Mouse (Mus musculus) retina, embryonic 14.5 days (tissue): ENCODE measurements around the gene Nrf1.
A peak's percentile ranks its signal among the peaks of the same experiment; 100 is the strongest.

Experiments used
- DNase-seq: peaks from one replicate; pipeline ENCODE4 v3.0.0-alpha.2; 2015; ENCODE audit warnings: low spot score

The Nrf1 gene

DNA sequence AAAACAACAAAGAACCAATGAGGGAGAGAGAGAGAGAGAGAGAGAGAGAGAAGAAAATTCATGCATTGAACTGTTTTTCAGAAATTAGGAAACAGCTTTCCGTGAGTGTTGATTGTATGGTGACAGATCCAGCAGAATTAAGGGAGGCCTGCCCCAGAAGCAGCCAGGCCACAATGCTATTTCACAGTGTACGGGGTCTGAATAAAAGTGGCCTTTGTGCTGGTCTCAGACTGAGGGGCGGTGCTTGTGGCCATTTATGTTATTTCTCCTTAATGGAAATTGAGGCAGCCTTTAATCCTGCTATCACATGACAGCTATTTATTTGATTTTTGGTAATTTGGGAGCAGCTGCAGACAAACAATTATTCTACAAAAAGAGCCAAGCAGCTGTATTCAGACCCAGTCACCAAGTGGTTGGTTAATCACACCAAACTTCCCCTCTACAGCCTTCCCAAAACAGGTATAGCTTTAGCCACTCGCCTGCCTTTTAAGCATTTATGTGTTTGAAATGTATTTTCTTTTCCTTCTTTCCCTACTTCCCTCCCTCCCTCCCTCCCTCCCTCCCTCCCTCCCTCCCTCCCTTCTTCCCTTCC is 31.2 kb downstream of the Nrf1 start:
- DNase-seq = no peak

DNA sequence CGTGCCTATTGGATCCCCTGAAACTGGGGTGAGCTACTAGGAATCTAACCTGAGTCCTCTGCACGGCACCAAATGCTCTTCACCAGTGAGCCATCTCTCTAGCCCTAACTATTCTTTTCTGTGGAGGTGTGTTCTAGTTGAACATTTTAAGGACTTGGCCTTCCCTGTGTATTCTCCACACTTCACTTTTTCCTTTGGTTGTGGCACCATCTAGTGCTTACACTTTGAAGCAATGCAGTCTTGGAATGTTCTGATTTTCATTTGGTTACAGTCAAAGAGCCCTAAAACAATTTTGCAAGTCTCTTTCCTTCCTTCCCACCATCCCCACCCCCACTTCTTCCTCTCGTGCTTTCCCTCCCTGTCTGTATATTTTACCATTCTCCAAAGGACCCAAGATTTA is 33.6 kb downstream of the Nrf1 start:
- peak; percentile 30 for DNase-seq

DNA sequence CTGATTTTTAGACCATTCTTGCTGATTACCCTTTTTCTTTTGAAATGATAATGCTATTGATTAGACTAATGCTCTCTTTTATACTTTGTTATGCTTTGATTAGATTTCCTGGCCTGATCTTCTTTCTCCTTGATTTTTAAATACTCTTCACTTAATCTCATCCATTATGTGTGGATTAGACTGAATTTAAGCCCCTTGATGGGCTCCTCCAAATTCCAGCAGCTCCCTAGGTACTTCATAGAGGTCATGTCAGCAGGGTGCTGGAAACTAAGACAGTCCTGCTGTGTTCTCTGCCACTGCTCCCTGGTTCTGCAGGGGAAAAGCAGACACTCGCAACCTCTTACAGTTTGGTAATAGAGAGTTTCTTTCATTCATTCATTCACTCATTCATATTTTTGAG is 35.5 kb downstream of the Nrf1 start:
- DNase-seq = no peak

DNA sequence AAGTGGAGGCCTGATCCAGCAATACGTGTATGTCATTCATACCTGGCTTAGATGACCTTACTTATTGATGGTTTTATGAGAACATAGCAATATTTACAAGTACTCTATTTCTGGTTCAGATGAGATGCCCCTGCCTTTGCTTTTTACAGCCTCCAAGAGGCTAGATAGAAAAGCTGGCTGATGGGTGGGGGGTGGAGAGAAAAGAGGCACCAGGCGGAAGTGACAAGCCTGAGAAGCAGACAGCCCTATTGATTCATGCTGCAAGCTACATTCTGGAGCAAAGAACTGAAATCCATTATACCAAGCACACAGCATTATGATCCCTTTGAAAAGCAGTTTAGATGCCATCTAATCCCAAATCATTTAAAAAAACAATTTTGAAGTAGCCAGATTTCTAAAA is 37.6 kb downstream of the Nrf1 start:
- DNase-seq = peak; percentile 50

DNA sequence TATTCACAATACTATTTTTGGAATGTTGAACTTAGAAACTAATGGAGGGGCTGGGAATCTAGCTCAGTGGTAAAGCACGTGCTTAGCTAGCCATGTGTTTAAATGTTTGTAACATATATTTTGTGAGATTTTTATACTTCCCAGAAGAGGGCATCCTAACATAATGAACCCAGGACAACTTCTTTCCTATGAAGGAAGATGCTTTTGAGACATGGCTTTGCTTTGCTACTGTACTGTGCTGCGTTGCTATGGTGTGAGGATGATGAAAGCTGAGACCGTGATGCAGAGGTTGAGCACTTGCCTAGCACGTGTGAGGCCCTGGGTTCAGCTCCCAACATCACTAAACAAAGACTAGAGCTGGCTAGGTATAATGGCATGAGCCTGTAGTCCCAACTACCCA is 43.4 kb downstream of the Nrf1 start:
- DNase-seq = no peak

DNA sequence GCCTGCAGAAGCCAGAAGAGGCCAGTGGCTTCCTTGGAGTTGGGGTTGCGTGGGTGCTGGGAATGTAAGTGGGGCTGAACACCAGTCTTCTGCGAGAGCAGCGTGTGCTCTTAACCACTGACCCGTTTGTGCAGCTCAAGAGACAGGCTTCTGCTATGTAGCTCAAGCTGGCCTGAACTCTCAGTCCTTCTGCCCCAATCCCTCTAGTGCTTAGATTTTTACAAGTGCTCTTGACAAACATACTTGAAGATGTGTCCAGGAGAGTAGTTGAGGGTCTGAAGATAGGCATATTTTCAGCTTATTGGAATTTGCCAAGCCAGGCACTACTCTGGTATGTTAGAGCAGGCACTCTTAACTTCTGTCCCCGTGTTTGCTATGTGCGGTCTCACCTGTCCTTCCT is 45.0 kb downstream of the Nrf1 start:
- DNase-seq = no peak

DNA sequence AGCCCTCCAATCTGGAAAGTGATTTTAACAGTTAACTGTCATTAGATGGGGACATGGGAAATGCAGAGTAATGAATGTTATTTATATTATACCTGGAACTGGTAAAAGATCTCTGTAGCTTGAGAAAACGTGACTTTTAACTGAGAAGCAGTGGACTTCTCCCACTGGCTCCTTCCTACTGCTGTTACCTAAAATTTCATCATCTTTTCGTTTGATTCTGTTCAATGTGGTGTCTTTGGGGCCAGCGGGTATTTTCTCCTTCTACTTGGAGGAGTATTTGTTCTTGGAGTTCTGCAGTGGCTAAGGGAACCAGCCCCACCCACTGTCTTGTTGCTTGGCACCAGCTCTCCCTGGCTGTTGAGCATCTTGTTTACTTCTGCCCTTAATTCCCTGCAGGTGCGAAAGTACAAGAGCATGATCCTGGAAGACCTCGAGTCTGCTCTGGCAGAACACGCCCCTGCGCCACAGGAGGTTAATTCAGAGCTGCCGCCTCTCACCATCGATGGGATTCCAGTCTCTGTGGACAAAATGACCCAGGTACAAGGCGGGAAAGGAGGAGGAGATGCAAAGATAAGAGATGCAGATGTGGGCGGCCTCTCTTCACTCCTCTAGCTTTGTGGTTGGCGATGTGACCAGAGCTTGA is 54.1 kb downstream of the Nrf1 start:
- no peak for DNase-seq

DNA sequence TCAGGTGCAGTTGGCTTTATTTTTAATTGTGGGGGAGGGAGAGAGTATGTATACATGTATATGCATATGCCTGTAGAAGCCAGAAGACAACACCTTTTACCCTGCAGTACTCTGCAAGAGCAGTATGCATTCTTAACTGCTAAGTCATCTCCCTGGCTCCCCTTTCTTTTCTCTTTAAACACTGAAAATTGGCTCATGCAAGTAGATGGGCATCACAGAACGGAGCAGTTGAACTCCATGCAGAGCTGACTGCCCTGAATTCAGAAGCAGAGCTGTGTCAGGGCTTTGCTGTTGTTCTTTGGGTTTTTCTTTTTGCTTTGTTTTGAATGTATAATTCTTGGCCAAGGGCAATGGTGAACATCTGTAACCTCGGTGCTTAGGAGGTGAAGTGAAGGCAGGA is 58.3 kb downstream of the Nrf1 start:
- DNase-seq = no peak

DNA sequence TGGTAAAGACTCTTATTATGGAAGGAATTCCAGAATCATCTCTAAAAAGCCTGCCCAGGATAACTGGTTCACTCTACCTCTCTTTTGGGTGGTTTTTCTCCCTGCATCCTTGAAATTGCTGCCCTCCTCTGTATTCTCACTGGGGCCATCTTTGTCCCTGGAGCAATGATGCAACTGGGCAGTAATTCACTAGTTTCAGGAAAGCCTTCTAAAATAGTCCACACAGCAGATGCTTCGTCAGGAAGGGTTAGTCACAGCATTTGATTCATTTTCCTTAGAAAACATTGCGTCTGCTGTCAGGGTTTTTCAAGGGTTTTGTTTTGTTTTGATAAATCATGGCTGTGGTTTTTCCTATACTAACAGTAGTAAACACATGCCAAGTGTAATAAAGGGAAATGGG is 59.7 kb downstream of the Nrf1 start:
- no peak for DNase-seq

DNA sequence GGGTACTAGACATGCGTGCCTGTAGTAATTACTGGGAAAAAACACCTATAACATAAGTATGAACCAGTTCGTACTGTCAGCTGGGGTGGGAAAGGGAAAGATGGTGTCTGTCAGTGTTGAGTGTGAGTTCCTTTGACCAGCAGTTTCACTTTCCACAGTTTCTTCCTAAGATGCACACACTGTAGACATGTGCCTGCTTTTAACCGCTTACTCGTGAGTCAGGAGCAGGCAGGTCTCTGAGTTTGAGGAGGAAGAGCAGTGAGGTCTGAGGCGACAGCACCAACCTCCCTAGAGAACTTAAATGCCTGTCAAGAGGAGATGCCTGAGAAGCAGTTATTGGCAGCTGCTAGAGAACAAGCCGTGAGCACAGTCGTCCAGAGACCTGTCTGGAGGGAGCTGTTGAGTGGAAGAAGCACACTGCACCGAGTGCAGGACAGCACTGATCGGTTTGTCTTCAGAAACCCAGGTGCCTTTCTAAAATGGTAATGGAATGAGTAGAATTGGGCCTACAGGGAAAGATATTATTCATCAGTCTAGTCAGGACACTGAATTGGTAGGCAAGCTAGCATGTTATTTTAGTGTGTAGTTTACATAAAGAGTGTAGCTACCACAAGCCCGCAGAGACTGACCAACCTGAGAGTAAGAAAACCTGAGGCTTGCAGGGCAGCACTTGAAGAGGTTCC is 62.2 kb downstream of the Nrf1 start:
- no peak for DNase-seq

DNA sequence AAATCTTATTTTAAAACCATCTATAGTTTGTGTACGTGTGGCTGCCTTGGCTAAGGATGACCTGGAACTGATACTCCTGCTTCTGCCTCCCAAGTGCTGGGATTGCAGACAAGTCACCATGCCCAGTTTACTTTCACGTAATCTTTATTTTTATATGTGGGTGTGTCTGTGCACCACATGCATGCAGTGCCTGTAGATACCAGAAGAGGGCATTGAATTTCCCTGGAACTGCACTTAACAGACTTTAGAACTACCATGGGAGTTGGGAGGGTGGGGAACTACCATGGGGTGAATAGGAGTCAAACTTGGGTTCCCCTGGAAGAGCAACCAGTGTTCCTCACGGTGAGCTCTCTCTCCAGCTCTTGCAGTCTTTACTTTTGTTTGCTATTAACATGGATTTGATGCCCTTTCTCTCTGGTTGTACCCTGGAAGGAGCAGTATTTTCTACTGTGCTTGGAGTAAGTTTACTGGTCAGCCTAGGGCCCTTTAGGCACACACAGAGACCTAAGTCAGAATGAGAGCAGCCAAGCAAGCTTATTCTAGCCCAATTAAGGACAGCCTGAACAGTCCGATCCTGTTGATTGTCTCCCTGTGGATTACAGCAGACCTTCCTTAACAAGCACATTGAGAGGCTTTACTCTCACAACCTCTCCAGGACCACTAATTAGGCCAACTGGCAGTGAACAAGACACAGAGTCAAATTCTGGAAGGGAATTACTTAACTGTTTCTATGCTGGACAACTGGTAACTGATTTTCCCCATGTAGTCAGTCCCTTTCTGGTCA is 64.8 kb downstream of the Nrf1 start:
- DNase-seq = peak; percentile 76

DNA sequence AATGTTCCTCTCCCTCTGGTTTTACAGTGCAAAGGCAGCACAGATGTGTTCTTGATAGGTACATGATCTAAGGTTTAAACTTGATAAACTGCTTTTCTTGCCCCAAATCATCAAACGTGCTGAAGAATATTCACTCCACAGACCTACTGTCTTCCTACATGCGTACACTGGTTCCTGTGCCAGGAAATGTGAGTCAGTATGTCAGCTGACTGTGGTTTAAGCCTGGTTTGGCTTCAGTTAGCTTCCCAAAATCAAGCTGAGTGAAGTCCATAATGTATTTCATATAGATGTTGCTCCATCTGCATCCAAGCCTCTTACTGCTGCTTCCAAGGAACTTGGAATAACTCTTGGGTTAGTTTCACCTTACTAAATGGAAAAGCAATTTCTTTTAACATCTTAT is 66.3 kb downstream of the Nrf1 start:
- DNase-seq = no peak

DNA sequence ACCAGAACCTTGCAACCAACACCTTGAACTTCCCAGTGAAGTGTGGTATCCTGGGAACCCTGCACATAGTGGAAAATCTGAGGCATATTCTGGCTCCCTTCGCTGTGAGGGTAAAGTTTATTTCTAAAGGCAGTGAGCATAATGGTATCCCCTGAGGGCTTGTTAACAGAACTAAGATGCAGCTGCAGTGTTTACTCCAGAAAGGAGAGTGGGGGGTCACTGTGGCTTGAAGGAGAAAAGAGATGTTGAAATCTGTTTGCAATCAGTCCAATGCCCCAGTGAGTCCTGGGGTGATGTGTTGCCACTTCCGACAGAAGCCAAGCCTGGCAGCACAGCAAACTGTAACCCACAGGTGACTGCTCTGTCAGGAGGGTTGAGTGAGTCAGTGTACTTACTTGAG is 73.4 kb downstream of the Nrf1 start:
- DNase-seq = no peak

DNA sequence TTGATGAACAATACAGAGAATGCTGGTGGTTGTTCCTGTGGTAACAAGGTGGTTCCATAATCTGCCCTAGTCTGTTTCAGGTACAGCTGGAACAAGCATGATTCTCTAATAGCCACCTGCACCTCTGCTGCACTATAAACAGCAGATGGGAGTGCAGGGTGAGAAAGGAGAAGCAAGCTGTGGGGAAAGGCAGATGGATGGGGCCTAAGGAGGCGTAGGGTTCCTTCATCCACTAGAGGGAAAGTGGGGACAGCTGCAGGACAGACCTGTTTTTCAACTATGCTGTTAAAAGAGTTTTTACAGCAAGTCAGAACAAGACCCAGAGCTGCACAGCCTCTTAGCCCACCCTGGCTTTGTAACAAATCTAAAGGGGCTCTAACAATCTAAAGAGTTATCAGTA is 73.8 kb downstream of the Nrf1 start:
- DNase-seq = no peak

DNA sequence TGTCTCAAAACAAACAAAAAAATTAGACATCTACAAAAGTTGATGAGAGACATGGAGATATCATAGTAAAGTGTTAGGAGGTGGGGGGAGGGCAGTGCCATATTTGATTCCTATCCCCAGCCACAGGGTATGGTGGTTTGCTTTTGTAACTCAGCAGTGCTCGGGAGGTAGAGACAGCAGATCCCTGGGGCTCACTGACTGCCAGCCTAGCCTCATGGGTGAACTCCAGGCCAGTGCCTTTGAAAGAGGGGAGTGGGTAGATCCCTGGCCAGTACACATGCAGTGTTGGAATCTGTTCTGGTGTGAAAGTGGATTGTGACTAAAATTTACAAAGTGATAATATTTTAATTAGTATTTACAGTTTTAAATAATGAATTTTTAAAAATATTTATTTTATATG is 75.6 kb downstream of the Nrf1 start:
- no peak for DNase-seq

DNA sequence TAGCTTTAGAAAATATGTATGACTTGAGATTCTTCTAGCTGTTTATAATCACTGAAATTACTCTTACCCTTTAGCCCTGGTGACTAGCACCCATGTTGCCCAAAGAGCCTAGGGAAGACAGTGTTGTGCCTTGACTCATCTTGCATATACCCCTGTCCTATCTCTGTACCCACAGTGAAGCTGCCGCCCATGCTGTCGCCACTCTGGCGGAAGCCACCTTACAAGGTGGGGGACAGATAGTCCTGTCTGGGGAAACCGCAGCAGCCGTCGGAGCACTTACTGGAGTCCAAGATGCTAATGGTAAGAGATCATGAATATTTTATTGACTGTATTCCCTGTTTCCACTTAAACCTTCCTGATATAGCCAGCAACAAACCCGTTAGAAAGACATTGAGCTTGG is 78.3 kb downstream of the Nrf1 start:
- peak; percentile 33 for DNase-seq

DNA sequence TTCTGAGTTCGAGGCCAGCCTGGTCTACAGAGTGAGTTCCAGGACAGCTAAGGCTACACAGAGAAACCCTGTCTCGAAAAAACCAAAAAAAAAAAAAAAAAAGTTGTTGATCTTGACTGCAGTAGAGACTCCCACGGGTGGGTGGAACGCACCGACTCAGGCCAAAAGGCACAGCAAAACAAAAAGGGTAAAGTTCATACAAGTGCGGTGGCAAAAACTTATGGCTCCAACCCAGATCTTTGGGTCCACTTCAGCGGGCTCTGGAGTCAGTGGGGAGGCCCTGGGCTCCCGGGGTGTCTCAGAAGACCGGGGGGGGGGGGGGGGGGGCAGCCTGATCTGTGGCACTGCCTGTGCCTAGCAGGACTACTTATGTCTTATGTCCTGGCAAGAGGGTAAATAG is 79.0 kb downstream of the Nrf1 start:
- no peak for DNase-seq

DNA sequence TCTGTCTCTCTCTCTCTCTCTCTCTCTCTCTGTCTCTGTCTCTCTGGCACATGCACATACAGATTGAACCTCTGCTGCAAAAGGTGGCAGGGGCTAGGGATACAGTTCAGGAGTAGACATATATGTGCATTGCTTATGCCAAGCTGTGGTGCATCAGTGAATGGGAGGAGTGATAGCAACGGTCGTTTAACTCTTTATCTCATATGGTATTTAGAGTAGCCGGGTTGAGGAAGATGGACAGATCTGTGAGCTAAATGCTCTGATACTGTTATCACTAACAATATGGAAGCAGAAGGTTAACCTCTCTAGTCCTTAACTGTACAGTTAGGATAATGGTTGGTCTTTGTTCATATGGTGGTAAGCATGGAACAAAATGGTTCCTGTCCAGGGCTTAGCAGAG is 84.6 kb downstream of the Nrf1 start:
- no peak for DNase-seq

DNA sequence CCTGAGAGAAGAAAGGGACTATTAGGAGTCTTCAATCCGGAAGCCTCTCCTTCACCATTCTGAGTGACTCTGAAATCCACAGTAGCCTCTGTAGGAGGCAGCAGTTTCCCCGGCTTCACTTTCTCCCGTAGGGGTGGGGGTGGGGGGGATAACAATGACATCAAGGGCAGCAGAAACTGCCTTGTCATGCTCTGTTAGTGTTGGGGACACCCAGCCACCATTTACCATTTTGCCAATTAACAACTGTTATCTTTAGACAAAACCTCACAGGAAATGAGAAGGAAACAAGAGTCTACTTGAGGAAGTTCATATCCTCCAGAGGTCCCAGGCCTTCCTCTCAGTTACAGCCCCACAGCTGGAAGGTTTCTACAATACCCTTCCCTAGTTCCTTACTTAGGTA is 87.8 kb downstream of the Nrf1 start:
- DNase-seq = no peak

DNA sequence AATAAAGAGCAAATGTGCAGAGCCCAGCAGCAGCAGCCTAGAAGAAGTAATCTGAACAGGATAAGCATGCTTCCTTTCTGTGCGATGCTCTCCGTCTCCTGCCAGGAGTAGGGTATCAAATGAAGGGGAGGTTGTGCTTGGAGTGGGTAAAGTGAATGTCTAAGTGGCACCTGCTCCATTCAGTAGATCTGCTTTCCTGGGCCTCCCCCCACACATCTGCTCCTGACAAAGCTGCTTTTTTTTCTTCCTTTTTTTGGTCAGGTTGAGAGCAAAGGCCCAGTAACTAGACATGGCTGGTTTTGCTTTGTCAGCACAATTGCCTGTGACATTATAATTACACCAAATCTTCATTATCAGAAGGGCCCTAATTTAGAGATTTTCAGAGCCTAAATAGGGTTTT is 89.4 kb downstream of the Nrf1 start:
- DNase-seq = no peak

DNA sequence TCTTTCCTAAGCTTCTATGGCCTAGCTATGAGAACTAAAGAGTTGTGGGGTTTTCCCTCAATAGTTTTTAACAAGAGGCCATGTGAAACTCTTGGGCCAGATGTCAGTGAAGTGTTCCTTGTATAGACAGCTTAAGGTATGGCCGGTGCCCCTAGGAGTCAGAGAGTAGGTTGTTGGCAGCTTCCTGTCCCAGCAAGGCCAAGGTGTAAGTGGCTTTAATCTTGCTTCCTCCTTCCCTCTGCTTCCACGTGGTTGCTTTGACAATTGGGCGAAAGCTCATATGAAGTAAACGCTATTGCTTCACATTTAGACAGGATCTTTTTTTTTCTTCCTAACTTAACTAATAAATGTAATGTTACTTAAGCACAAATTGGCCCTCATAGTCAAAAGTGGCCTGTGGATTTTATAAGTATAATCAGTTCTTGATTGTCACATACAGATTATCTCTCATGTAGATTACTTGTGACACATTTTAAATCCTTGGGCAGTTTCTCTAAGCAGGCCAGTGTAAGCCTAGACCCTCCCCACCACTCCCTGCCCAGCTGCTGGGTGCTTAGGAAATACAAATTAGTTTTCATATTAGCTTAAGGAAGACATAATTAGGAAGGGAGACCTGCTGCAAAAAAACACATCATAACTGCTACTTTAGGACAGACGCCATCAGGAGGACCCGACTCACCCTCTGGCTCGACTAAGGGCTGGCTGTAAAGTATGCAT is 91.7 kb downstream of the Nrf1 start:
- no peak for DNase-seq

DNA sequence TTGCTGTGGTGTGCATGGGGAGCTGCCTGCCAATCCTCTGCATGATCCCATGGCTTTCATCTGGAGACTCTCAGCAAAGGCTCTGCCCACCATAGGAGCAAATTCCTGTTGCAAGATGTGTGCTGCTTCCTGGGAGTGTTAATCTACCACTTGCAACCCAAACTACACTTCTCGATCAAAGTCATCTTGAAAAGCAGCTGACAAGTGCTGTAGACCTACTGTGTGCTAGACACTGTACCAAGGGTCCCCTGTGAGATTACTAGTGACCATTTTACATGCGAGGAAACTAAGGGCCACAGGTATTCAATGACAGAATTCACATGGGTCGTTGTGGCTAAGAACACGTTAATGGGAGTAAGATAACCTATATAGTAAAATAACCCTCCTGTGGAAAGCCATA is 95.5 kb downstream of the Nrf1 start:
- no peak for DNase-seq
